Mouse (Mus musculus) liver, embryonic 13.5 days (tissue): Measurements from ENCODE around the gene Duoxa1. TPM values are rescaled to one million over a fixed set of nuclear protein-coding genes. Genes with fewer than 3 reads are reported as not detected.
A peak's percentile ranks its signal among the peaks of the same experiment; 100 is the strongest.

Experiments
- ATAC-seq: fragments of 200-750 bp; cut with Nextera tagmentation; 2 replicates; pipeline ENCODE4 v1.8.0; 2017; ENCODE audit warnings: low read depth, mild to moderate bottlenecking, moderate number of reproducible peaks, moderate library complexity
- DNase-seq: peaks from one replicate; pipeline ENCODE4 v3.0.0; 2022
- H3K27ac ChIP-seq: fragments of 300-500 bp; sonication (generic); 2 replicates; pipeline ENCODE4 v1.5.1; 2015; ENCODE audit warnings: moderate library complexity, mild to moderate bottlenecking, inconsistent platforms
- H3K27me3 ChIP-seq: fragments of 300-500 bp; sonication (generic); 2 replicates; pipeline ENCODE4 v1.6.1; 2015; ENCODE audit warnings: mild to moderate bottlenecking, inconsistent platforms
- H3K36me3 ChIP-seq: fragments of 300-500 bp; sonication (generic); 2 replicates; pipeline ENCODE4 v1.6.1; 2015; ENCODE audit warnings: mild to moderate bottlenecking, inconsistent platforms
- H3K4me1 ChIP-seq: fragments of 300-500 bp; sonication (generic); replicated peaks from 2 replicates; pipeline ENCODE4 v1.6.1; 2015; ENCODE audit warnings: inconsistent platforms
- H3K4me2 ChIP-seq: fragments of 300-500 bp; sonication (generic); 2 replicates; pipeline ENCODE4 v1.6.1; 2015; ENCODE audit warnings: inconsistent platforms, mild to moderate bottlenecking, moderate library complexity
- H3K4me3 ChIP-seq: fragments of 300-500 bp; sonication (generic); replicated peaks from 2 replicates; pipeline ENCODE4 v1.5.1; 2015; ENCODE audit warnings: mild to moderate bottlenecking, inconsistent platforms
- H3K9ac ChIP-seq: fragments of 300-500 bp; sonication (generic); 2 replicates; pipeline ENCODE4 v1.6.1; 2015; ENCODE audit warnings: mild to moderate bottlenecking, inconsistent platforms
- H3K9me3 ChIP-seq: fragments of 300-500 bp; sonication (generic); replicated peaks from 2 replicates; pipeline ENCODE4 v1.6.1; 2016; ENCODE audit warnings: inconsistent platforms
- WGBS: fragments of 180-500 bp; shearing (Covaris S2); methylation state at CpG from one replicate; pipeline ENCODE4 v1.1.7; 2015; ENCODE audit not compliant: insufficient replicate concordance; 5-methylcytosine and 5-hydroxymethylcytosine counted together
- polyA plus RNA-seq: library from polyadenylated mRNA; unstranded; fragments of >200 nt; fragmentation: Nextera tagmentation; extraction: Ambion mirVana; gene quantifications from 2 replicates; pipeline ENCODE4 v1.2.1, GENCODE M21; 2015

Gene Duoxa1
- polyA plus RNA-seq, 1 experiment from 2014 or later, result not detected

- no peak overlapping the region for H3K4me3 ChIP-seq
- 66% methylated on average over 6 of the region's 6 CpGs for WGBS
- peaks cover 10% of the 10 kb centered on the region; the same call in 1 of the 2 replicates for H3K4me1 ChIP-seq
- H3K9me3 ChIP-seq, result no peaks in the 10 kb centered on the region
- H3K27ac ChIP-seq, result no peak overlapping the region
- ATAC-seq (no peak), DNase-seq (no peak)
- peaks cover 97% of the 10 kb centered on the region for H3K27me3 ChIP-seq
- H3K4me2 ChIP-seq, result no peak overlapping the region
- H3K9ac ChIP-seq, result no peak overlapping the region
- no peaks in the 10 kb centered on the region for H3K36me3 ChIP-seq
Measured at GRCm38 (mm10) chr2:122304544-122304943, 9.0 kb downstream of the Duoxa1 start.

GRCm38 (mm10) chr2:122302574-122303241 is 10.8 kb downstream of the Duoxa1 start:
- peak; percentile 45; the same call in 1 of the 2 replicates for ATAC-seq
- H3K27ac ChIP-seq, result no peak overlapping the region

GRCm38 (mm10) chr2:122301921-122302573 is 11.5 kb downstream of the Duoxa1 start:
- Histone ChIP-seq H3K27me3 (peaks cover 100% of the 10 kb centered on the region), H3K4me3 (no peak overlapping the region), H3K27ac (no peak overlapping the region), H3K9ac (no peak overlapping the region), H3K4me2 (peak overlapping the region; percentile 46), H3K9me3 (no peaks in the 10 kb centered on the region), H3K4me1 (peaks cover 15% of the 10 kb centered on the region; the same call in 1 of the 2 replicates), H3K36me3 (no peaks in the 10 kb centered on the region)
- 12% methylated on average over 23 of the region's 23 CpGs for WGBS
- DNase-seq (no peak), ATAC-seq (no peak)

More at GRCm38 (mm10) chr2:122302574-122303241, 10.8 kb downstream of the Duoxa1 start:
- H3K36me3 ChIP-seq, result no peaks in the 10 kb centered on the region
- DNase-seq, result peak; percentile 44
- no peaks in the 10 kb centered on the region for H3K9me3 ChIP-seq
- H3K4me1 ChIP-seq, result peaks cover 15% of the 10 kb centered on the region; the same call in 1 of the 2 replicates
- no peak overlapping the region for H3K4me2 ChIP-seq
- 5% methylated on average over 9 of the region's 9 CpGs for WGBS
- peaks cover 100% of the 10 kb centered on the region for H3K27me3 ChIP-seq
- no peak overlapping the region for H3K9ac ChIP-seq
- H3K4me3 ChIP-seq, result no peak overlapping the region

GRCm38 (mm10) chr2:122301081-122301920 is 12.2 kb downstream of the Duoxa1 start:
- H3K9me3 ChIP-seq, result no peaks in the 10 kb centered on the region
- no peak for ATAC-seq
- peak overlapping the region; percentile 28; the same call in 1 of the 2 replicates for H3K4me3 ChIP-seq
- 1% methylated on average over 48 of the region's 48 CpGs for WGBS
- H3K4me1 ChIP-seq, result peaks cover 15% of the 10 kb centered on the region; the same call in 1 of the 2 replicates
- no peaks in the 10 kb centered on the region for H3K36me3 ChIP-seq
- no peak overlapping the region for H3K27ac ChIP-seq
- no peak overlapping the region for H3K9ac ChIP-seq
- peaks cover 100% of the 10 kb centered on the region for H3K27me3 ChIP-seq
- DNase-seq, result no peak
- H3K4me2 ChIP-seq, result peak overlapping the region; percentile 46

GRCm38 (mm10) chr2:122300656-122301020 is 12.9 kb downstream of the Duoxa1 start:
- H3K4me1 ChIP-seq, result peaks cover 15% of the 10 kb centered on the region; the same call in 1 of the 2 replicates
- H3K36me3 ChIP-seq, result no peaks in the 10 kb centered on the region
- no peak overlapping the region for H3K9ac ChIP-seq
- 0 out of 2 replicates have a peak overlapping the region, but pooled peaks have one; percentile 28 for H3K4me3 ChIP-seq
- H3K27ac ChIP-seq, result no peak overlapping the region
- ATAC-seq, result no peak
- 6% methylated on average over 14 of the region's 14 CpGs for WGBS
- H3K27me3 ChIP-seq, result peaks cover 100% of the 10 kb centered on the region
- H3K4me2 ChIP-seq, result no peak overlapping the region
- no peak for DNase-seq
- H3K9me3 ChIP-seq, result no peaks in the 10 kb centered on the region

GRCm38 (mm10) chr2:122299911-122300655 is 13.4 kb downstream of the Duoxa1 start:
- Histone ChIP-seq H3K9ac (no peak overlapping the region), H3K9me3 (no peaks in the 10 kb centered on the region), H3K36me3 (no peaks in the 10 kb centered on the region), H3K4me2 (no peak overlapping the region), H3K27me3 (peaks cover 100% of the 10 kb centered on the region), H3K4me3 (no peak overlapping the region), H3K27ac (no peak overlapping the region), H3K4me1 (peaks cover 15% of the 10 kb centered on the region; the same call in 1 of the 2 replicates)
- ATAC-seq (no peak), DNase-seq (no peak)
- 9% methylated on average over 14 of the region's 14 CpGs for WGBS

GRCm38 (mm10) chr2:122298596-122299490 is 14.7 kb downstream of the Duoxa1 start, which contains the start of gene Duoxa2:
TSS of gene Duoxa2 (plus strand) at chr2:122298900.
- no peaks in the 10 kb centered on the region for H3K9me3 ChIP-seq
- peaks cover 100% of the 10 kb centered on the region for H3K27me3 ChIP-seq
- ATAC-seq, result no peak
- H3K4me2 ChIP-seq, result peak within 1 kb of the TSS; percentile 42
- 2% methylated on average over 43 of the region's 43 CpGs for WGBS
- peaks cover 15% of the 10 kb centered on the region; the same call in 1 of the 2 replicates for H3K4me1 ChIP-seq
- H3K9ac ChIP-seq, result no peak within 1 kb of the TSS
- H3K27ac ChIP-seq, result no peak within 1 kb of the TSS
- peak within 1 kb of the TSS; percentile 32 for H3K4me3 ChIP-seq
- no peak for DNase-seq
- H3K36me3 ChIP-seq, result no peaks in the 10 kb centered on the region

GRCm38 (mm10) chr2:122298096-122298499 is 15.4 kb downstream of the Duoxa1 start, which contains the start of gene Duox2:
TSS of gene Duox2 (minus strand) at chr2:122298449.
- H3K4me2 ChIP-seq, result peak within 1 kb of the TSS; percentile 42
- H3K27me3 ChIP-seq, result peaks cover 100% of the 10 kb centered on the region
- no peaks in the 10 kb centered on the region for H3K9me3 ChIP-seq
- ATAC-seq (no peak), DNase-seq (no peak)
- peak within 1 kb of the TSS; percentile 32 for H3K4me3 ChIP-seq
- H3K27ac ChIP-seq, result no peak within 1 kb of the TSS
- peaks cover 15% of the 10 kb centered on the region; the same call in 1 of the 2 replicates for H3K4me1 ChIP-seq
- no peaks in the 10 kb centered on the region for H3K36me3 ChIP-seq
- H3K9ac ChIP-seq, result no peak within 1 kb of the TSS
- 4% methylated on average over 13 of the region's 13 CpGs for WGBS

GRCm38 (mm10) chr2:122297271-122298095 is 16.0 kb downstream of the Duoxa1 start:
- peaks cover 15% of the 10 kb centered on the region; the same call in 1 of the 2 replicates for H3K4me1 ChIP-seq
- H3K9ac ChIP-seq, result no peak overlapping the region
- no peak overlapping the region for H3K4me3 ChIP-seq
- peaks cover 100% of the 10 kb centered on the region for H3K27me3 ChIP-seq
- 3% methylated on average over 35 of the region's 35 CpGs for WGBS
- H3K4me2 ChIP-seq, result no peak overlapping the region
- H3K36me3 ChIP-seq, result no peaks in the 10 kb centered on the region
- no peaks in the 10 kb centered on the region for H3K9me3 ChIP-seq
- no peak for DNase-seq
- H3K27ac ChIP-seq, result no peak overlapping the region
- no peak for ATAC-seq
